Mouse (Mus musculus) lung, embryonic 14.5 days (tissue): Measurements from ENCODE around the gene Fmn2. TPM values are rescaled to one million over a fixed set of nuclear protein-coding genes. Genes with fewer than 3 reads are reported as not detected.
A peak's percentile ranks its signal among the peaks of the same experiment; 100 is the strongest.

Experiments
- ATAC-seq: fragments of 200-750 bp; cut with Nextera tagmentation; 2 replicates; pipeline ENCODE4 v1.8.0; 2017; ENCODE audit warnings: mild to moderate bottlenecking, moderate TSS enrichment, moderate library complexity; ENCODE audit not compliant: insufficient read depth
- DNase-seq: peaks from one replicate; pipeline ENCODE4 v3.0.0-alpha.2; 2015
- H3K27ac ChIP-seq: fragments of 300-500 bp; sonication (generic); 2 replicates; pipeline ENCODE4 v1.5.1; 2014; ENCODE audit warnings: low read depth, mild to moderate bottlenecking, moderate library complexity
- H3K27me3 ChIP-seq: fragments of 300-500 bp; sonication (generic); 2 replicates; pipeline ENCODE4 v1.6.1; 2014; ENCODE audit warnings: low read length, control low read depth; ENCODE audit not compliant: insufficient read depth
- H3K36me3 ChIP-seq: fragments of 300-500 bp; sonication (generic); 2 replicates; pipeline ENCODE4 v1.6.1; 2014; ENCODE audit warnings: control low read depth; ENCODE audit not compliant: insufficient read depth
- H3K4me1 ChIP-seq: fragments of 300-500 bp; sonication (generic); 2 replicates; pipeline ENCODE4 v1.6.1; 2014; ENCODE audit warnings: antibody characterized with exemption, control low read depth; ENCODE audit not compliant: insufficient read depth
- H3K4me2 ChIP-seq: fragments of 300-500 bp; sonication (generic); 2 replicates; pipeline ENCODE4 v1.6.1; 2014; ENCODE audit warnings: mild to moderate bottlenecking
- H3K4me3 ChIP-seq: fragments of 300-500 bp; sonication (generic); 2 replicates; pipeline ENCODE4 v1.5.1; 2014; ENCODE audit warnings: low read depth, low read length
- H3K9ac ChIP-seq: fragments of 300-500 bp; sonication (generic); 2 replicates; pipeline ENCODE4 v1.6.1; 2014
- H3K9me3 ChIP-seq: fragments of 300-500 bp; sonication (generic); 2 replicates; pipeline ENCODE4 v1.6.1; 2016; ENCODE audit warnings: low read depth, low read length, control low read depth
- CTCF ChIP-seq: IDR thresholded peaks from 2 replicates; pipeline ENCODE4 v1.5.1; 2016; ENCODE audit warnings: antibody characterized with exemption, low read depth
- WGBS: fragments of 180-500 bp; shearing (Covaris S2); extraction: QIAGEN DNeasy Blood & Tissue Kit; methylation state at CpG from one replicate; pipeline ENCODE4 v1.1.7; 2014; 5-methylcytosine and 5-hydroxymethylcytosine counted together
- polyA plus RNA-seq: library from polyadenylated mRNA; unstranded; fragments of >200 nt; fragmentation: Nextera tagmentation; extraction: Ambion mirVana; gene quantifications from 2 replicates; pipeline ENCODE4 v1.2.1, GENCODE M21; 2014

Gene Fmn2
- polyA plus RNA-seq, 1 experiment from 2014 or later: 0.79 TPM

DNA sequence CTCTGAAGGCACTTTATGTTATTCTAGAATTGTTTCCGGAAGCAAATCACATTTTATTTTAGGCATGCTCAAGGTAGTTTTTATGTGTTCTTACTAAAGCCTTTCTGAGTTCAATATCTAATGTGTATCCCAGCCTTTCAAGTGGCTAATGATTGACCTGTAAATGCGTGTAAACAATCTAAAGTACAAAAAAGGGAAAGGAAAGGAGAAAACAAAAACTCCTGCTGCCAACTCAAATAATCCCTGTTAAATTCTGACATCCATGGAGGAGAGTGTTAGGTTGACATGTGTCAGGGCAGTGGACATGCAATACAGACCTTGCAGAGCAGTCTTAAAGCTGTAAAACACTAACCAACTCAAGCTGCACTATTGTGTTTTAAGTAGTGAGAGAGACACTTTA is 241.0 kb downstream of the Fmn2 start:
- H3K4me3 ChIP-seq: no peak overlapping the region
- H3K27ac ChIP-seq: no peak overlapping the region
- ATAC-seq (no peak), DNase-seq (no peak)
- no peak overlapping the region for H3K9ac ChIP-seq
- H3K27me3 ChIP-seq: no peaks in the 10 kb centered on the region
- 65% methylated on average over 2 of the region's 2 CpGs for WGBS
- no peaks in the 10 kb centered on the region for H3K36me3 ChIP-seq
- TF ChIP-seq CTCF: no peak
- H3K4me2 ChIP-seq: no peak overlapping the region
- H3K9me3 ChIP-seq: no peaks in the 10 kb centered on the region
- no peaks in the 10 kb centered on the region for H3K4me1 ChIP-seq

DNA sequence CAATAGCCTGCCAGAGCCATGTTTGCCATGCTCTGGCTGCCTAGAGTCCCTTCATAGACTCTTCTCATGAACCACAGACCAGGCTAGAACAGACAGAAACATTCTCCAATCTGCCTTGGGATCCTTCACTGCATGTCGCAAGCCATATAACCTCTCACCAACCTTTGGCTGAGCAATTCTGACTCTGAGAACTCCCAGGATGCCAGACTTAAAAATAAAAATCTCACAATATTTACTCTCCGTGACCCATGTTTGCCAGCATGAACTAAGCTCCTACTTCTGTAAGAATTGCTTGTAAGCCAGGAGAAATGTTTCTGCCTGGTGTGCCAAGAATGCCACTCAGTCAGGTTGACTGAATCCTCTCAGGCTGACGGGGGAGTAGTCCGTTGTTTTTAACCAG is 246.9 kb downstream of the Fmn2 start:
- H3K4me3 ChIP-seq: no peak overlapping the region
- ATAC-seq (no peak), DNase-seq (no peak)
- H3K9me3 ChIP-seq: no peaks in the 10 kb centered on the region
- H3K4me2 ChIP-seq: no peak overlapping the region
- H3K36me3 ChIP-seq: no peaks in the 10 kb centered on the region
- no peaks in the 10 kb centered on the region for H3K27me3 ChIP-seq
- H3K27ac ChIP-seq: no peak overlapping the region
- no peak for TF ChIP-seq CTCF
- no peaks in the 10 kb centered on the region for H3K4me1 ChIP-seq
- WGBS: 82% methylated on average over 4 of the region's 4 CpGs
- no peak overlapping the region for H3K9ac ChIP-seq

DNA sequence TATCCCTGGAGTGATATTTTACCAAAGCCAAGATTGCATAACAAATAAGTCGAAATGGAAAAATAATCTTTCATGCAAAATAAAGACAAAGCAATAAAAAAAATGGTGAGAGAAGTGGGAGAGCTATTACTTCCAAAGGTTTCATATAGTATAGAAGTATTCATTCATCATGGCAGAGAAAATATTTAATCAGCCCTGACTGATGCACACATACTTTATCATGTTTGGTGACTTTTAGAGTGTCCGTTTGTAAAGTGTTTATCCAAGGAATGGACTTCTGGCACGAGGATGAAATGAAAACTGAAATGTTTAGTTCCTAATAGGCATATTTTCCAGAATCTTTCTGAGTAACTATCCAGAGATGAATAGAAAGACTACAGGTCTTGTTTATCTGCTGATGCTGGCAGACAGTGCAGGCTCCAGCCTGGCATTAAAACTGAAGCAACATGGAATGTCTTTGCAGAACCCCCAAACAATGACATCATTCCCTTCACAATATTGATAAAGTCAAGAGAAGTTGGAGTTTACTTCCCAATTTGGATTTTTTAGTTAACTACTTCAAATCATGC is 249.4 kb downstream of the Fmn2 start:
- H3K4me1 ChIP-seq: no peaks in the 10 kb centered on the region
- ATAC-seq (peak; percentile 83), DNase-seq (peak; percentile 71)
- H3K4me3 ChIP-seq: no peak overlapping the region
- H3K36me3 ChIP-seq: no peaks in the 10 kb centered on the region
- no peak overlapping the region for H3K9ac ChIP-seq
- H3K4me2 ChIP-seq: no peak overlapping the region
- no peak for TF ChIP-seq CTCF
- H3K27ac ChIP-seq: no peak overlapping the region
- no peaks in the 10 kb centered on the region for H3K27me3 ChIP-seq
- H3K9me3 ChIP-seq: no peaks in the 10 kb centered on the region
- WGBS: 21% methylated on average over 3 of the region's 3 CpGs

DNA sequence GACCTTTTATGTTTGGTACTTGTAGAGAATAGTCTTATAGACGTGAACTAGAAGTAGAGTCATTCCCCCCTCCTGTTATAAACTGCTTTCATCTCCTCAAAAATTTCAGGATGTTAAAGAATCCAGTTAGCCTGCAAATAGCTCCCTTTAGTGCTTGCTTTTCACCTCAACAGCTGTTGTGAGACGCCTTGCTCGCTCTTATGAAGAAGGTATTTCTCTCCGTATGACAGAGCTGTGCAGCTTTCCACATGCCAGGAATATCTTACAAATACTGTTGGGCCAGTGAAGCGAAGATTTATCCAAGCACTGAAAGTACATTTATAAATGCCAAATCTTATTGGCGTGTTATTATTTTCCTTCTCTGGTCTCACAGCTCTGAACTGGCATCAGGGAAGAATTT is 257.7 kb downstream of the Fmn2 start:
- WGBS: 69% methylated on average over 6 of the region's 6 CpGs
- no peaks in the 10 kb centered on the region for H3K27me3 ChIP-seq
- DNase-seq: no peak
- TF ChIP-seq CTCF: no peak
- no peak overlapping the region for H3K4me2 ChIP-seq
- H3K9ac ChIP-seq: no peak overlapping the region
- ATAC-seq: no peak
- H3K4me3 ChIP-seq: no peak overlapping the region
- no peaks in the 10 kb centered on the region for H3K9me3 ChIP-seq
- no peaks in the 10 kb centered on the region for H3K36me3 ChIP-seq
- H3K27ac ChIP-seq: no peak overlapping the region
- H3K4me1 ChIP-seq: no peaks in the 10 kb centered on the region

DNA sequence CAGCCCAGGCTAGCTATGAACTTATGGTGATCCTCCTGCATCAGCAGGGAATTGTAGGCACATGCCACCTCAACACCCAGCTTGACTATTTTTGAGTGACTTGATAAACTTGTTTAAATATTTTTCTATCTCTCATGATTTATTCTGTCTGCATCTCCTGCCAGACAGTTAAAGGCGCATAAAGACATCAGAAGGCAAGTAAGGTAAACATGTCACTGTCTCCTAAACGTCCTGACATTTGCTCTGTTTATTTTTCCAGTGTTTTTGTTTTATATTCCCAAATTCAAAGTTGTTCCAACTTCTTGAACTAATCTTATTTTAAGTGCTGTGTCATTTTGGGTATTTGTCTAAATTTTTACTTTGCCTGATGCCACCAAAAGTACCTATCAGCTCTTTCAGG is 264.1 kb downstream of the Fmn2 start:
- H3K9ac ChIP-seq: no peak overlapping the region
- no peak overlapping the region for H3K4me2 ChIP-seq
- H3K9me3 ChIP-seq: no peaks in the 10 kb centered on the region
- no peak overlapping the region for H3K4me3 ChIP-seq
- no peak overlapping the region for H3K27ac ChIP-seq
- DNase-seq (peak; percentile 62), ATAC-seq (peak; percentile 64; the same call in 1 of the 2 replicates)
- H3K27me3 ChIP-seq: no peaks in the 10 kb centered on the region
- 14% methylated on average over 2 of the region's 2 CpGs for WGBS
- no peak for TF ChIP-seq CTCF
- H3K36me3 ChIP-seq: no peaks in the 10 kb centered on the region
- no peaks in the 10 kb centered on the region for H3K4me1 ChIP-seq

DNA sequence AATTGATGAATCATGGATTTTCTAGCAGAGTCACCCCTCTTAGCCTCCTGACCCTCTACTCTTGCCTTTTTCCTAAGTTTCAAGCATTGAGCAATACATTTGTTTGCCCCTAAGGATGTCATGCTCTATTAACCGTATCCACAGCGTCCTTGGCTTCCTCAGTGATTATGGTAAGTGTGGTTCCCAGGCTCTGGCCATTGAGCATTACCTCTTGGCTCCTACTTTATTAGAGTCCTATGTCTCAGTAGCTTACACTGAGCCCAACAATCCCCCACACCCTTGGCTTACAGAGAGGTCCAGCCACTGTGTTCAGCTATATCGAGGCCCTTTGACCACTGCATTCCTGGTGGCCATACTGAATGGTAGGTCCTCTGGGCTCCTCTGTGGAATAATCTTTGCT is 265.2 kb downstream of the Fmn2 start:
- DNase-seq: no peak
- 88% methylated on average over 3 of the region's 3 CpGs for WGBS
- no peak overlapping the region for H3K4me2 ChIP-seq
- no peak for TF ChIP-seq CTCF
- ATAC-seq: no peak
- no peak overlapping the region for H3K4me3 ChIP-seq
- H3K36me3 ChIP-seq: no peaks in the 10 kb centered on the region
- H3K27me3 ChIP-seq: no peaks in the 10 kb centered on the region
- H3K9me3 ChIP-seq: no peaks in the 10 kb centered on the region
- no peak overlapping the region for H3K27ac ChIP-seq
- H3K9ac ChIP-seq: no peak overlapping the region
- no peaks in the 10 kb centered on the region for H3K4me1 ChIP-seq

GRCm38 (mm10) chr1:174771871-174772281 is 270.3 kb downstream of the Fmn2 start:
- Histone ChIP-seq H3K4me3 (no peak overlapping the region), H3K27me3 (no peaks in the 10 kb centered on the region), H3K36me3 (no peaks in the 10 kb centered on the region), H3K9ac (no peak overlapping the region), H3K27ac (no peak overlapping the region), H3K4me1 (no peaks in the 10 kb centered on the region), H3K4me2 (no peak overlapping the region), H3K9me3 (no peaks in the 10 kb centered on the region)
- no peak for TF ChIP-seq CTCF
- DNase-seq (peak; percentile 7), ATAC-seq (no peak)
- 43% methylated on average over 4 of the region's 4 CpGs for WGBS

DNA sequence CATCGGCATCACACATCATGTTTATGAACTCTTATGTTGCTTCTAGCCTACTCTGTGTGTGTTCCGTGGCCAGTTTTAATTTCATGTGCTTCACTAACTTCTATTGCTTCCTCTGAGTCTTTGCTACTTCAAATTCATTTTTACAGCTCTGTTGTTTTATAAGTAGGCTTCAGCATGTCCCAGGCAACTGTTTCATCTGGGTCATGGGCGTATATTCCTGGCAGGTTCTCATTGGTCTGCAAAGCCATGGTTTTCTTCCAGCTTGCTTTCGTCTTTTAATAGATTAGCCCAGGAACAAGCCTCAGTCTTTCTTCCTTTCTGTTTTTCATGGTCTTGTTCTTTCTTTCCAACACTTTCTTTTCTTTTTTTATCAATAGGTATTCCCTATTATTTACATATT is 279.4 kb downstream of the Fmn2 start:
- Histone ChIP-seq H3K27me3 (no peaks in the 10 kb centered on the region), H3K4me2 (no peak overlapping the region), H3K9ac (no peak overlapping the region), H3K9me3 (no peaks in the 10 kb centered on the region), H3K36me3 (no peaks in the 10 kb centered on the region), H3K4me1 (no peaks in the 10 kb centered on the region), H3K4me3 (no peak overlapping the region), H3K27ac (no peak overlapping the region)
- ATAC-seq (no peak), DNase-seq (no peak)
- no peak for TF ChIP-seq CTCF
- WGBS: 87% methylated on average over 4 of the region's 4 CpGs
